Mouse (Mus musculus) CD4-positive naive resting alpha-beta T cell, adult 57 days (primary cell): ENCODE results near the gene Rhox7a. TPM values are rescaled to one million over a fixed set of nuclear protein-coding genes. Genes with fewer than 3 reads are reported as not detected.

ENCODE experiments used
- total RNA-seq: library from RNA; stranded (reverse); gene quantifications from one replicate; pipeline ENCODE4 v1.2.4, GENCODE M21; 2023

Gene Rhox7a
- total RNA-seq = not detected

DNA sequence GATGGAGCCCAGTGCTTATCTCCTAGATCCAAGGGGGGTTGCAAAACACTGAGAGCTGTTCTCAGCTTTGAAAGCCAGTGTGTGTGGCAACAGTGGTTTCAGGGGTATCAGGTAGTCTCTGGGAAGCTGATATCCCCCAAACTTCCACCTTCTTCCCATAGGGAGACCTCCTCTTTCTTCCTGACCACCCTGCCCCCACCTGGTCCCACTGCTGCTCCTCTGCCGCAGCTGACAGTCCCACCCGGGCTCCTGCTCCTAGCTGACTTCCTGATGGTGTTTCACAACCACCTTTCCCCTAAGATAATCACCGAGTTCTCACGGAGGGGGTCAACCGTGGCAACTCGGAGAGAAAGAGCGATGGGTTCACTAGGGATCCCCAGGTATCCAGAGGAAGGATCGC is at the start of gene Rhox7a:
Gene Rhox7a, plus strand, starts transcription at position 301 of the 400 bp plus-strand sequence.

DNA sequence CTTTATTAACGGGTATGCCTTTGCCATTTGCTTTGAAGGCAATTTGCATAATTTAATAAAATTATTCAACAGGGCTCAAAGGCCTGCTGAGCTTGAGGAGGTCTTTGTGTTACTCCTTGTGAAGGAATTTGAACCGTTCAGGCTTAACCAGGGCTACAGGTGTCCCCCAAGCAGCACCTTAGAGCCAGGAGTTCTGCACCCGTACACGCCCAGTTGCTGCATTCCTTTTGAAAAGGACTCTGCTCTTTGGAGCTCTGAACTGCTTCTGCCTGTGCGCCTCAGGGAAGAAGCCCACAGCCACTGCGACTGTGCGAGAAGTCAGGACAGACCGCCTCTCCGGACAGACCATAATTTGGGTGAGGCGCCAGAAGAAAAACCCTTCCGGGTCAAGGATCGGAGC is 4.9 kb upstream of the Rhox7a start, which contains the start of gene Rhox6:
Gene Rhox6, plus strand, starts transcription at position 301 of the 400 bp plus-strand sequence.

DNA sequence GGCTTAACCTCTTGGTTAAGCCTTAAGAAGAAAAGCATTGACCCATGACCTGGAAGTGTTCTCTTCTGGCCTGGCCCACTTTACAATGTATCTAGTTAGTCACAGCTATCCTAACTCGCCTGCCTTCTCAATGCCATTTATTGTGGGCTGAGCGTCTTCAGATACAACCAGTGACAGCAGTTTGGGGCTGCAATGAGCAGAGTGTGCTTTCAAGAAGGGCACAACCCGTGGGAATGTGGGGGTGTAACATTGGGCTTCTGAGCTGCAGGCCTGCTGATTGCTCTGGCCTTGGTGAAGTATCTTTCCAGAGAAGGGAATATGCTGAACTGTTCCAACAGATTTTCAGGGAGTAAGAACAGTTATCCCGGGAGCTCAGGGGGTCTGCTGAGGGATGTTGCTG is 47.4 kb downstream of the Rhox7a start, which contains the start of gene Rhox8:
Gene Rhox8, minus strand, starts transcription at position 101 of the 400 bp plus-strand sequence.

Other genes with a start within 250 kb of the Rhox7a start
- not detected for gene Rhox4f, start 224.0 kb upstream of the Rhox7a start, total RNA-seq
- gene Rhox3g, start 203.1 kb upstream of the Rhox7a start, total RNA-seq = not detected
- gene Rhox2g, start 188.2 kb upstream of the Rhox7a start, total RNA-seq = not detected
- not detected for gene Rhox4g, start 180.4 kb upstream of the Rhox7a start, total RNA-seq
- not detected for gene Rhox3h, start 162.9 kb upstream of the Rhox7a start, total RNA-seq
- not detected for gene Rhox2h, start 158.4 kb upstream of the Rhox7a start, total RNA-seq
- gene Rhox5, start 26.8 kb upstream of the Rhox7a start, total RNA-seq = not detected
- gene Rhox6, start 4.8 kb upstream of the Rhox7a start, total RNA-seq = not detected
- not detected for gene Rhox8, start 47.3 kb downstream of the Rhox7a start, total RNA-seq
- gene Rhox7b, start 65.5 kb downstream of the Rhox7a start, total RNA-seq = not detected
- gene Rhox9, start 70.1 kb downstream of the Rhox7a start, total RNA-seq = not detected
- not detected for gene Btg1-ps1, start 187.1 kb downstream of the Rhox7a start, total RNA-seq
- gene Btg1-ps2, start 211.4 kb downstream of the Rhox7a start, total RNA-seq = not detected
- not detected for gene Rhox10, start 234.8 kb downstream of the Rhox7a start, total RNA-seq